Mouse (Mus musculus) skeletal muscle tissue, adult 2 months (tissue): ENCODE data around the gene Ptprf.
A peak's percentile ranks its signal among the peaks of the same experiment; 100 is the strongest.

Experiments used
- DNase-seq: peaks from one replicate; pipeline ENCODE4 v3.0.0-alpha.2; 2012; ENCODE audit warnings: low read depth, low spot score

Ptprf gene

DNA sequence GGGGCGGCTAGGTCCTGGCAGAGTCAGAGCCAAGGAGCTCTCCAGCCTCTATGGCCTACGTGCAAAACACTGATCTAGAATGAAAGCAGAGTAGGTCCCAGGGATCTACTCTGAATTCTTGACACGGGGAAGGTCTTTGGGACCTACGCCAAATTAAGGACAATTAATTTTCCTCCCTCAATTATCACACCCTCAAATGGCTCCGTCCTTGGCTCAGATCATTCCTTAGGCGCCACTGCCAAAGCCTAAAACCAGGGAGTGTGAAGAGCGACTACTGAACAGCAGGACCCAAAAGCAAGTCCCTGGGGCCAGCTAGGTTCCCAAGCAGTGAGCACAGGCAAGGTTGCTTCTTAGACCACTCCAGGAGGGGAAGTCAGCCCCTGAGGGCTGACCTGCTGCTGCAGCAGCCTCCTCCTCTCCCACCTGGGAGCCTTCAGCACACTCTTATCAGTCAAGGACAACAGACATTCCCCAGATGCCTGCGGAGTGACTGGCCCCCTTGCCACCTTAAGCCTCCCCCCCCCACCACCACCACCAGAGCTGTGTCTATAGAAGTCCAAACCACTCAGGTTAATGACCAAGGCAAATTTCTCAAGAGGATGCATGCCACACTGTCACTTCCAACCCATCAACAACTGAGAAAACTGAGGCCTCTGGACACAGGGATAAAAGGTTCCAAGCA, 31.3 kb downstream of the Ptprf start:
- DNase-seq: no peak

DNA sequence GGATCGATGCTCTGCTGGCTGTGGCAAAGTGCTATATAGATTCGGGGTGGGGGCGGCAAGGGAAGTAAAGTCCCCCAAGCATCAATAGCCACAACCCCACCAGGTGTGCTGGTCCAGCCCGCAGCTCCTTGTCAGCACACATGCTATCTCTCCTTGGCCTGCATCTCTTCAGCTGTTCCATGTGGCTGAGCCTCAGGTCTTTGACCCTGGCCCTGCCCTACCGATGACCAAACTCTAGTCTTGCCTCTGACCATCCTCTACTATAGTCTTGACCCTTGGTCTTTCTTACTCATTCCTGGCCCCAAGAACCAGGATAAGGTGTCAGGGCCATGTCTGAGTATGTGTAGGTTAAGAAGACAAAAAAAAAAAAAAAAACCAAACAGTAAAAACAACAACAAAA, 33.2 kb downstream of the Ptprf start:
- no peak for DNase-seq

DNA sequence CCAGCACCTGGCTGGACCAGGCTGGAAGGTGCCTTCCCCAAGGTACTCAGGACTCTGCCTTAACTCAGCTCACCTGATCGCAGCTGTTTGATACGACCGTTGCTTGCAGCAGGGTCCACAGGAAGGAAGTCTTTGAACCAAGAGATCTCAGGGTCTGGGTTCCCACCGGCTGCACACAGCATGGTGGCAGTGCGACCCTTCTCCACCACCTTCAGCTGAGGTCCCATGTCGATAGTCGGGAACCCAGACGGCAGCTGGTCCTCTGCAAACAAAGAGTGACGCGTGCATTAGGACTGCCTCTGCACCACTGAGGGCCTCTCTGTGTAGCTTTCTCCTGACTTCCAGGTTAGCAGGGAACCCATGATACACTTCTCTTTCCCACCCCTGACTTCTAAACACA, 33.8 kb downstream of the Ptprf start:
- DNase-seq: no peak

DNA sequence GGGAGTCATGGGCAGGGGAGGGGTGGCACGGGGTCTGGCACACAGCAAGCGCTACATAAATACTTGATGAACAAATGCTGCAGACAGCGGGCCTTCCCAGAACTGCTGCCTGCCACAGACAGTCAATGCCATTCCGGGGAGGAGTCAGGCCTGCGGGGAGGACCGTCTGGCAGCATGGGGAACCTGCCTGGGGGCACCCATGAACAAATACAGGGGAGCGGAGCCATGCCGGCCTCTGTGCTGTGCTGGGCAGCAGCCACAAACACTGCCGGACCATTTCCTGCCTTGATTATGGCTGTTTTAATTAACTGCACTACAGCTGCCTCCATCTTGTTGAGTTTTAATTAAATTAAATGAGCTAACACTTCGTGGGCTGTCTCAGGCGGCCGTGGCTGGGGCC, 35.0 kb downstream of the Ptprf start:
- DNase-seq: no peak

DNA sequence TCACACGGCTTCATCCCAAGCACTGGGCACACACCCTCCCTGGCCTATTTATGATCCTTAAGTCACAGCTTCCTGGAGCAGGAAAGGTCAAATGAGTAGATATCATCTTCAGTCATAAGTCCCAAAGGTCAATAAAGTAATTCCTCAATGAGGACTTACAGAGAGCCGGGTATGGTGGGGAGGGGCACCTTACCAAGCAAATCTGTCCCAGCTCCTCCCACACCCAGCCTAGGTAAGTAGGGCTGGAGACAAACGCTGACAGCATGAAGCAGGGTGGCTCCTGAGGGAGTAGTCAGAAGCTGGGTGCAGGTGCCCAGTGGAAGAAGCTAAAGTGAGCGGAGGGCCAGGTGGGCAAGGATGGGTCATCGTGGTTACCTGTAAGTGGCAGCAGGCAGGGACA, 36.3 kb downstream of the Ptprf start:
- DNase-seq: no peak

DNA sequence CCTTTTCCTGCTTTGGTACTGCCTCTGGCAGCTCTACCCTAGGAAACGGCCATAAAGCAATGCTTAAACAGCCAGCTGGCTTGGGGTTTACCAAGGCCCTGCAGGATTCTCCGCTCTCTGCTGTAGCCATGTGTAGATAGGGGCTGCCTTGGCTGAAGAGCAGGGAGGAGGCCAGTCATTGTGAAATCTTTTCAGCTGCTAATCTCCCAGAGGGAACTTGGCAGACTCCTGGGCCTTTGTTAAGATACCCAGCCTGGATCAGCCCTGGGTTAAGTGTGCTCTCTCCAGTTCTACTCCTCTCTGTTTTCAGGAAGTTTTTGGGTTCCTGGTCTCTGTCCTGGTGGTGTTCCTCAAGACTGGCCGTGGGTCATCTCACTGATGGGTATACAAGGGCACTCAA, 43.9 kb downstream of the Ptprf start:
- no peak for DNase-seq

DNA sequence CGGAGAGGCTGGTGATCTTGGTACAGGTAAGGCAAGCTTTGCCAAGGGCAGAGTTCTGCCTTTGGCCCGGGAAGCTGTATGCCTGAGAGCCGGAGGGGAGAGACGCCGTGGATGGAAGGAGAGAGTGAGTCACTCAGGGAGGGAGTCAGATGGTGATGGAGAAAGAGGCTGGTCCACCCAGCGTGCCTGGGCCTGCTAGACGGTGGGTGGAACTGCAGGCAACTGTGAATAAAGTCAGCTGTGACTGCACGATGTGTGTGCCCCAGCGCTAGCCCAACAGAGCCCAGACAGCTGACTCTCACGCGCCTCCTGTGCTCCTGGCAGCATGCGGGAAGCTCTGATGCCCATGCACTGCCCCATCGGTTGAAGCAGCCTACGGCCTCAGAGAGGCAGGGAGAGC, 45.4 kb downstream of the Ptprf start:
- no peak for DNase-seq

DNA sequence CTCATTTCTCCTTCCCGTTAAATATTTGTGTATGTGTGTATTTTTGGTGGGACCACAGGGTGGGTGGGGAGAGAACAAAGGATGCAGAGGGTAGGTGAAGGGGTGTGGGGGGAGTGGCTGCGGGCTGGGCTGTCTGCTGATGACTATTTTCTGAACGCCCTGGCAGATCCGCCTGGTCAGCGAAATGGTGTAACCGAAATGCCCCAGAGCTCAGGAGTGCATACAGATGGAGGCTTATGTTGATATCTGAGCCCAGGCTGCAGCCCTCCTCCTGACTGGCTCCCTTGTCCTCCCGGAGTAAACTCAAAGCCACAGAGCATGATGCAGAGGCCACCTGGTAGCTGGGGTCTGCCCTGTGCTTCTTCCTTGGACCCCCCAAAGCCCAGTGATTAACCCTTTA, 47.4 kb downstream of the Ptprf start:
- peak; percentile 20 for DNase-seq

DNA sequence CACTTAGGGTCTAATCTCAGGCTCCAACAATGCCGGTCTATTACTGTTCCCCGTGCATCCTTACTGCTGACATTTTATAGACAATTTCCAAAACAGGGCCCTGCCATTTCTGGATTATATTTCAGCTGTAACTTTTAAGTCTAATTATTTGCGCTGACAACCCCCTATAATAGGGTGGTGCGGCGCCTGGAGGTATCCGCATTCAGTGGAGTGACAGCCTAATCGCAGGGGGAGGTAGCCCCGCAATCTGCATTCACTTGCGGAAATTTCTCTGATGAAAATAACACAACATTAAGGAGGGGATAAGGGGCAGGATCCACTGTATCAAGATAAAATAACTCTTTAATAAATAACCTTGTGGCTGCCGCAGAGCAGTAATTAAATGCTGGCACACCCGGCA, 47.9 kb downstream of the Ptprf start:
- DNase-seq: no peak

DNA sequence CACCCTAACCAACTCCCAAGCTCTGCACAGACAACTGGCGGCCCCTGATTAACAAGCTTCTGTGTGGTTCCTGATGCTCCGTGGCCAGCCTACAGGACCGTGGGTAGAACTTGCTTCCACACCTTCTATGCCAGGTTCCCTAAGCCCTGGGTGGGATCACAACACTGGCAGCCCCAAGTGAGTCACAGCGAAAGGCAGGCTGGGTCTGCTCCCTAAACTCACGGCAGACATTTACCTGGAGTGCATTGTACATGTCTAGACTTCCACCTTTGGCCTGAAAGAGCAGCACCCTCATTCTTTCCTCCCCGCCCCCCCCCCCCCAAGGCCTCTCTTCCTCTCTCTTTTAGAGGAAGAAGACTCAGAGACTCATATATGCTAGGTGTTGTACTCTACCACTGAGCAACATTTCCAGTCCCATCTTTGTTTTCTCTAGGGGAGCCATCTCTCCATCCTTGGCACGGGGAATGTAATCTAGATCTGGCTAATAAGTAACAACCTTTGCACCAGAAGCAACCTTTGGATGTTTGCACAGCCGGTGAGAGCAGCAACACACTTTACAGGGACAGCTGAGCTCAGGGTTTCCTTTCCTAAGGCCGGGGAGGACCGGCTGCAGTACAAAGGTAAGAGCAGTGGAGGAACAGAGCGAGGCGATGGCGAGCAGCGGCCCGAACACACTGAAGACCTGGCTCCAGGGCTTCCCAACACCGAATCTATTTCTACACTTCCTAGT, 51.1 kb downstream of the Ptprf start:
- no peak for DNase-seq

DNA sequence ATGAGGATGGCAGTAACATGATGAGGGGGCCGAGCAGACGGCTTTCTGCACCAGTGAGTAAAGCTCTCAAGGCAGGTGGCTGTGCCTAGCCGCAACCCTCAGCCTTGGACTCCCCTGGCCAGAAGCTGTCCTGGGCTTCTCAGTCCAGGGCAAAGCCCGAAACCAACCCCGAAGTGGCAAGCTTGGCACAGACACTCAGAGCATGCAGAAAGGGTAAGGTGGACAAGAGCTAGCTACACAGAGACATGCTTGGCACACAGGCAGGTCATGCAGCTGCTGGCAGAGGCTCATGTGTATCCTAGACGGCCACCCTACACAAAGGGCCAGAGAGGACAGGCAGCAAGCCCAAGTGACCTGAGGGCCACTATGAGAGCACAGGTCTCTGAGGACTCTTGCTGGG, 52.5 kb downstream of the Ptprf start:
- no peak for DNase-seq

DNA sequence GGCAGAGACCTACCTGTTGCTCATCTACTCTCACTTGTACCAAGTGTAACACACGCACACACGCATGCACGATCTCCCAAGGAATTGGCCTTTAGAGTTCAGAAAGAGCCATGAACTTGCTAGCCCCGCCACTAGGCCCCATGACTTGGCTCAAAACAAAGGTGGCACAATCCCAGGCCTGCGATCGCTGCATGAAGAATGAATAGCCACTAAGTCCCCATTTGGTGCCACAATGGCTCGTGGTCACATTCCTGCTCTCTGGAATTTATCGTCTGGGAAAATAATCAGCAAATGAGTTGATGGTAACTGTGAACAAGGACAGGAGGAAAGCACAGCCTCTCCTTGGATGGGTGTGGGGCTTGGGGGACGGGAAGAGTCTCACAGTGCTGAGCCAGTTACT, 54.3 kb downstream of the Ptprf start:
- DNase-seq: no peak

DNA sequence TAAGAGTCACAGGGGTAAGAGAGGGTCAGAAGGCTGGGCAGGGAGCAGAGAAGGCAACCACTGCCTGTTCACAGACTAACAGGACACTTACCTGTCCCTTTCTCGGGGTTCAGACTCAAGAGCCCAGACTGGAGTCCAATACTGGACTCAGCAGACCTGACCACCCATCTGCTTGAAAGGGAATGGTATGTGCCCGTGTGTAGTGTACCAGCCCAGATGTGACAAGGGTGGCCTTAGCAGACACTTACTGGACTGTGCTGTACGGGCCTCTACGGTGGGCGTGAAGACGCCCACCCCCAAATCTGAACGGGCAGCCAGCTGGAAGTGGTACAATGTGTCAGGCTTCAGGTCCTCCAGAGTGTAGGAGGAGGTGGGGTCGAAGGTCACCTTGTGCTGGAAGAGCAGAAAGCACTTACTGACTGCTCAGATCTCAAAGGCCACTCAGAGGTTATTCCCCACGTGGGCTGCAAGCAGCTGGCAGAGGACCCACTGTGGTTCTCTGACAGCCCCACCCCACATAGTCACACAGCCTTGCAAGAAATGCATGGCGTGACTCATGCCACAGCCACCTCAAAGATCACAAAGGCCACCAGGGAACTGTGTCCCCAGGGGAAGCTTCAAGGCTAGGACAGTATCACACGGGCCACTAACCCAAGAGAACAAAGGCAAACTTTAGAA, 56.4 kb downstream of the Ptprf start:
- no peak for DNase-seq

DNA sequence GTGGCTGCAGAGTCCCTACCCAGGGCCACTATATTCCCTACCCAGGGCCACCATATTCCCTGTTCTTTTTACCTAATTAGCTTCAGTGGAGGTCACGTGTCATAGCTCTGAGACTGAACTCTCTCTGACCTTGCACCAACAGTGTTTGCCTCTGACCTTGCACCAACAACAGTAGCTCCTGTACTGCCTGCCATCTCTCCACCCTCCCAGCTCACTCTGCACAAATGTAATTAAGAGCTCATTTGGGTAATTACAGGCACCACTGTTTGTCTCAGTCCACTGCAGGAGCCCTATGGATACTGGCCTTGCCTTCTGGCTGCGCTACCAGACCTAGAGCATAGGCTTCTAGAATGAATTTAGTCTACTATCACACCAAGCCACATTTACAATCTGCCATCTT, 57.3 kb downstream of the Ptprf start:
- no peak for DNase-seq

DNA sequence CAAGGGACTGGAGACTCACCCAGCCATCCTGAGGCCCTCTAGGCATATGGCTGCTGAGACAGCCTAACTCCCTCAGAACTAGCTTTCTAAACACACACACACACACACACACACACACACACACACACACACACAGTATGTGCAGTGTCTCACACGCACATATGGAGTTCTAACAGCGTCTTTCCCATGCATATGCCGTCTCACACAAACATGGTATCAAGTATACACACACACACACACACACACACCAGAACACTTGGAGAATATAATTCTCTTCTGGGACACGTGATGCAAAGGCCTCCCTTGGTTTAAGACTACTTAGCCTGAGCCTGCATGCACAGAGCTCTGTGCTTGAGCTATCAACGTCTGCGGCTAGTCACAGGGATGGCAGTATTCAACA, 59.3 kb downstream of the Ptprf start:
- no peak for DNase-seq

DNA sequence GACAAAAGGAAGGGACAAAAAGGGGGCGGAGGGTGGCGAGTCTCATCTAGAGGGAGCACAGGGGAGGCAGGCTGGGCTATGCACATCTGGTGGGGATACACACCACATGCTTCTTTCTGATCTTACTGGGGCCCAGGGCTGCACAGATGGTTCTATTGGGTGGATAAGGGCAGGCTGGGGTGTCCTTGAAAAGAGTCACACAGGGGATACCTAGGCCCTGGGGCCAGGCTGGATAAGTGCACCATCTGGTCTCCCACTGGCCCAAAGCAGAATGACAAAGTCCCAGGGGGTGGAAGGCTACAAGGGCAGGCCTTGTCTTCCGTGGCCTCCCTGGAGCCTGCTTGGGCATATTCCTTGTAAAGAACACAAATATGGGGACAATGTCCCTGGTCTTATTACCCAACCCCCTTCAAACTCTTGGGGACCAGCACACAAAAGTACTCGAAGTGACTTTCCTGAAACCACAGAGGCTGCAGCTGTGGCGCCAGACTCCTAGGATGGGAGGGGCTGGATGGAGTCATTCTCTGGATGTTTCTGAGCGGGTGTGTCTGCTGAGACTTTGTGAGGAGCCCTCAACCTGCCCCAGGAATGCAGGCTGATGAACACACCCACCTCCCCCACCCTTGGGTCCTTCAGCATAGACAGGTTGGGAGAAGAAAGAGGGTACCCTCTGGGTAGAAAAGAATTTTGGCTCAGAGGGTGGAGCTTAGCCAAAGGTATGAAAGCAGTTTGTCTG, 62.0 kb downstream of the Ptprf start:
- no peak for DNase-seq

DNA sequence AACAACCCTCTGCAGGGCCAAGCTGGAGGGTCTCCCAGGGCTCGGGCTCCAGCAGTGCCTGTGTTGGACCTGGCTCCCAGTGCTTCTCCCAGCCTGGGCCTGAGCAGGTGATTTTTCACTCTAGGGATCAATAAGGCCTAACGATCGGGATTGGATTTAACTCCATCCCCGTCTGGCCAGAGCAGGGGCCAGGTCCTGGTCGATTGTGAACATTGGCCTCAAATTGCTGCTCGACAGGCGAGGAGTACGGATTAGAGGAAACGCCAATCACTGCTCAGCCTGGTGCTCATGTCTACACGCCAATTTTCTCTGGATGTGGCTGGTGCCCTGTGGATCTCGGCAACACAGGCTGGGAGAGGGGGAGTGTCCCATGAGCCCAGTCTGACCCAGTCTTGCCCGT, 63.8 kb downstream of the Ptprf start:
- no peak for DNase-seq

DNA sequence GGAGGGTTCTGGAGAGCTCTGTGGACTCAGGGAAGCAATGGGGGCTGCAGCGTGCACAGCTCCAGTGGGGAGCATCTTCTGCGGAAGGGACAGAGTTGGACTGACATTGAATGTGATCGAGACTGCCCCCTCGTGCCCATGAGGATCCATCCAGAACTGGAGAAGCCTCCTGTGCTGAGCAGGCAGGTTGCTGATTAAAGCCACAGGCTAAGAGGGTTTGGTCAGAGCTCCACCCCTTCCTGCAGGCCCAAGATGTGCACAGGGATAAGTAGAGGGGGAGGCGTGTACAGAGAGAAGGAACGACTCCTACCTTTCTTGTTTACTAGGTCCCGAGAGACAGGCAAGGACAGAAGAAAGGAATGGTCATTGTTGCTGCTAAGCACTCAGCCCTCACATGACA, 69.9 kb downstream of the Ptprf start:
- no peak for DNase-seq

DNA sequence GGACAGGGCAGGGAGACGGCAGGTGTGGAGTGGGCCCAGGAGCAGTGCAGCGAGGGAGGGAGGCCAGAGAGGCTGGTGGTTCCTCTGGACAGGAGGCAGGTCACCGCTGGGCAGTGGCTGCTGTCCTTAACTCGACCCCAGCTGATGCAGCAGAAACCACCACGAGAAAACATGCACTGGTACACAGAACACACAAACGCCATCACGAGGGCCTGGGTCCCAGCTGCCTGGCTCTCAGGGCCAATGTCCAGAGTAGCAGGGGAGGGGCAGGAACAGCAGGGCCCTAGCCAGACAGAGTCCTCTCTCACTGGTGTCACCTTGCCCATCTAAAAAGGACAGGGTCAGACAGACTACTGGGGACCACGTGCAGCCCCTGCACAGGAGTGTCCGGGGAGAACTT, 70.4 kb downstream of the Ptprf start:
- DNase-seq: no peak

DNA sequence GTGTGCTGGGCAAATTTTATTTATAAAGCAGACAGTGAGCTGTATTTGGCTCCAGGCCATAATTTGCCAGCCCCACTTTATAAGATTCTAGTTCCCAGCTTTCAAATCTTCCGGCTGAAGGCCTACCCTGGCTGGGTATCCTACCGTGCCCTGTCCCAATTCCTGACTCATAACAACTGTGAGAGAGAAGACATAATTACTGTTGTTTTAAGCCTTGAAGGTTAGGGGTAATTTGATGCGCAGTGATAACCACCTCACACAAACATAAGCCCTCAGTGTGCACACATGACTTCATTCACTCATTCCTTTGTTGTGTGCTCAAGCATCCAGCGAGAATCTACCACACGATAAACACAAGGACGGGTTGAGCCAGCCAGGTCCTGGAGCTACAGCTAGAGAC, 71.7 kb downstream of the Ptprf start:
- DNase-seq: no peak

DNA sequence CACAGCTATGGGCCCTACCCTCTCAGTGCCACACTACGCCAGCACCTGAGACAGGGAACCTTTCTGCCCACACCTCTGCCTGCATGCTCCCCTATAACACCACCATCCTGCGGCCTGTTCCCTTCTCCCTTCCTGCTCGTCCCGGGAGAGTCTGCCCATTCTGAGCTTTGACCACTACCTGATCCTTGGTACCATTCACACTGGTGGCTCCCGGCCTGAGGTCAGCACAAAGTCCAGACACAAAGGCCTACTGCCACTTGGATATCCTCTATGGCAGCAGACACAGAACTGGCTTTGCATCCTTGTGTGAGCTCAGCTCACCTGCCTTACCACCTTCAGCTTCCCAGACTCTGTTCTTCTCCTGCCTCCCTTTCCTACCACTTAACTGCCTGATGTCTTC, 72.7 kb downstream of the Ptprf start:
- no peak for DNase-seq
